Mouse (Mus musculus): ENCODE results near the gene Naif1. TPM values are rescaled to one million over a fixed set of nuclear protein-coding genes. Genes with fewer than 3 reads are reported as not detected.

The Naif1 gene
- total and polyA plus RNA-seq, 3 experiments, result 2.7 to 6.5 (median 3.5) TPM

DNA sequence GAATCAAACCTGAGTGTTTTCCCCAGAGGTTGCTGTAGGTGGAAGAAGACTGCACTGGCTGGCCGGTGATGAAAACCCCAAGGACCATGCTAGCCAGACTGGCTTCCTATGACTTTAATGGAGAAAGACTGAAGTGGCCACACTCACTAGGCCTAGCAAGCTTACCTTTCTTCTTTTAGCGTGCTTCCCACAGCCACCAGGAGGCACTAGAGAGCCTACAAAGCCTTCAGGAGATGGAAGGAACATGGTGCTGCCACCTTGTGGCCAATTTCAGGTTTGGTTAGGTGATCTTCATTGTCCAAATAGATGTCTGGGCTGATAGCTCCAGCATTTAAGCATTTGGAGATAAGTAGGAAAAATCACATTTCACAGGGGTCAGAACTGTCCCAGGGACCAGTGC, 45.6 kb upstream of the Naif1 start (continued):
- peak; percentile 12; the same call in 1 of the 2 replicates for TF ChIP-seq MAX (IDR thresholded peaks at IDR 0.05; ENCODE audit: low read length)
- no peak for TF ChIP-seq CHD1 (IDR thresholded peaks at IDR 0.05; ENCODE audit: low read depth, low read length)
- TF ChIP-seq MAZ (IDR thresholded peaks at IDR 0.05; ENCODE audit: low read depth, low read length), result no peak
- TF ChIP-seq MEF2A (IDR thresholded peaks at IDR 0.05; ENCODE audit: borderline replicate concordance, low read depth, low read length), result 0 out of 2 replicates have a peak, but pooled peaks have one; percentile 30
- no peak for TF ChIP-seq USF1 (IDR thresholded peaks at IDR 0.05; ENCODE audit: low read depth, low read length)
- no peak for TF ChIP-seq ZKSCAN1 (IDR thresholded peaks at IDR 0.05; ENCODE audit: borderline replicate concordance, low read depth, low read length)
- no peak for TF ChIP-seq MAFK (IDR thresholded peaks at IDR 0.05; ENCODE audit: insufficient replicate concordance, low read length)
- no peak for TF ChIP-seq POLR2A (IDR thresholded peaks at IDR 0.05; ENCODE audit: low read depth, low read length)
- peak; percentile 31; the same call in 1 of the 2 replicates for TF ChIP-seq NRF1 (IDR thresholded peaks at IDR 0.05; ENCODE audit: low read depth, low read length)

DNA sequence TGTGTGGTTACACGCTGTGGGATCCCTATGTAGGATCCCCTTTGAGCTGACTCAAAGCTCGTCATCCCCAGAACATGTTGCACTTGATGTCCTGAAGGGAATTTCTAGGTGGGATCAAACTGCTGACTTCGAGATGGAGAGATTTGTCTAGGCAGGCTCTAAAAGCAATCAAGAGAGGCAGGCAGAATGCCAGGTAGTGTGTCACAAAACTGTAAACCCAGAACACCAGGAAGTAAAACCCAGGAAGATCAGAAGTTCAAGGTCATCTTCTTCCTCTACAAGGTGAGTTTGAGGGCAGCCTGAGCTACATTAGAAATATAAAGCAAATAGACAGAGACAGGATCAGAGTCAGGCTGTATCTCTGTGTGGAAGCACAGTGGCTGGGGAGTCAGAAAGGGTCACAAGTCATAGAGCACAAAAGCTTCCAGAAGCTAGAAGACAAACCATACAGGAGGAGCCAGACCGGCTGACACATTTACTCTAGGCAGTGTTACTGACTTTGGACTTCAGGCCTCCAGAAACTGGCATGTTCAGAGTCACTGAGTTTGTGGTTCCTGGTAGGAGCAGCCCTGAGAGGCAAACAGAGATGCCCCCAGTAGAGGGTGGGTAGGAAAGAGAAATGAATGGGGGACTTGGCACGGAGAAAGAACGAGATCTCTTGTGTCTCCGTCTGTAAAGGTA, 43.0 kb upstream of the Naif1 start:
- in situ Hi-C loops (cut with MboI; ENCODE audit: low pct_ligation_motif_present, low pct_unique_long_range_greater_than_20kb, low sequenced_read_pairs), result no loop called here
- Histone ChIP-seq H3K4me2 (ENCODE audit: insufficient read depth, low read depth, poor library complexity, severe bottlenecking) (no peak overlapping the region), H3K79me2 (replicated peaks; ENCODE audit: control insufficient read depth, extremely low read depth, insufficient read depth, poor library complexity, severe bottlenecking) (no peaks in the 10 kb centered on the region)

DNA sequence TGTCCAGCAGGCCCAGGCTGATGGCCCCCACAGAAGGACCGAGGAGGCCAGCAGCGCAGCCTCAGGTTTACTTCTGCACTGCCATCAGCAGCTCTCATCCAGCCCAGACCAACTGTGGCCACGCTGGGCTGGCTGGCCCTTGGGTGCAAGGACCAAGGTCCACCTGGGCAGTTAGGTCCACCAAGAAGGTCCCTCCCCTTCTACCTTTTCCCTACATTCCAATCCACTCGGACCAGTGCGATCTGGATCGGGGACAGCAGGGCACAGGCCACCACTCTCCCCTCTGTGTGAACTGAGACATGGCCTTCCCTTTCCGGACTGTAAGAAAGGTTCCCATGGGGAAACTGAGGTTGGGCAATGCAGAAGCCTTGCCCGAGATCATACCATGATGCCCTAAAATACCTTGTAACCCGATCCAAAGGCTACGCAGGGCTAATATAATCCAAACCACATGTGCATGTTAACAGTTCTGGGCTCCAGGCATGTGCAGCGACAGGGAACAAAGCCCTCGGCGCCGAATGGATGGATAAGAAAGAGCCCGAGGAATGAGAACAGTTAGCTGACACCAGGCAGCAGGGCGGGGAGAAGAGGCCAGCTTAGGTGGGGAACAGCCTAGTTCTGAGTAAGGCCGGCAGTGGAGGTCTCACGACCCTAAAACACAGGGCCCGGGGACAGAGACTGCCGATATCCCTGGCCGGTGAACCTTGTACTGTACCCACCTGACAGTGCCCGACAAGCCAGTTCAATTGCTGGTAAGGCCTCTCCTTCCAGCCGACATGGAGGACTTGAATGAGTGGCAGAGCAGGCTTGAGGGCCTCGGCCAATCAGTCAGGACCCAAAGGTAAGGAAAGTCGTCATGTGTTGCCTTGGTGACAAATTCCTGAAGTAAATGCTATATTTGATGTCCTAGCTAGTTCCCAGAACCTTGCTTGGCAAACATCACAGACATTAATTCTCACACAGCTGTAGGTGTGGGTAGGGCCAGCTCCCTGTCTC, 41.5 kb upstream of the Naif1 start:
- no peaks in the 10 kb centered on the region for H3K79me2 ChIP-seq (replicated peaks; ENCODE audit: control insufficient read depth, extremely low read depth, insufficient read depth, poor library complexity, severe bottlenecking)
- H3K4me3 ChIP-seq (replicated peaks in 1 of 3; ENCODE audit: low read depth in 2 of 3, low read length in 2 of 3, poor library complexity in 1 of 3), result no peak overlapping the region
- peaks cover 0 to 5% of the 10 kb centered on the region in 2 experiments for H3K36me3 ChIP-seq (replicated peaks in 1 of 2; ENCODE audit: control insufficient read depth in 1 of 2, insufficient read depth in 1 of 2, low read length in 1 of 2)
- TF ChIP-seq MAZ (IDR thresholded peaks at IDR 0.05; ENCODE audit: low read depth, low read length), result no peak
- TF ChIP-seq CHD1 (IDR thresholded peaks at IDR 0.05; ENCODE audit: low read depth, low read length), result no peak
- no peak for TF ChIP-seq POLR2A (IDR thresholded peaks at IDR 0.05; ENCODE audit: low read depth, low read length)
- TF ChIP-seq ZMIZ1 (IDR thresholded peaks at IDR 0.05; ENCODE audit: low read depth, low read length), result no peak
- TF ChIP-seq NELFE (IDR thresholded peaks at IDR 0.05; ENCODE audit: low read depth, low read length), result no peak
- no peak for TF ChIP-seq GABPA (IDR thresholded peaks at IDR 0.05; ENCODE audit: insufficient replicate concordance, low read depth, low read length)
- TF ChIP-seq MAX (IDR thresholded peaks at IDR 0.05; ENCODE audit: low read length), result no peak
- in situ Hi-C loops (cut with MboI; ENCODE audit: low pct_ligation_motif_present, low pct_unique_long_range_greater_than_20kb, low sequenced_read_pairs) (no loop called here), dilution Hi-C loops (cut with MboI; ENCODE audit: extremely low pct_ligation_motif_present, extremely low pct_unique_long_range_greater_than_20kb, low sequenced_read_pairs) (no loop called here)
- no peak overlapping the region for H3K9ac ChIP-seq (ENCODE audit: insufficient read depth, low read depth)
- H3K4me2 ChIP-seq (ENCODE audit: insufficient read depth, low read depth, poor library complexity, severe bottlenecking), result no peak overlapping the region
- DNase-seq (ENCODE audit: extremely low read depth), result no peak
- H3K27ac ChIP-seq (ENCODE audit: insufficient read depth, low read depth), result no peak overlapping the region
- no peaks in the 10 kb centered on the region for H3K9me3 ChIP-seq (replicated peaks; ENCODE audit: low read length)
- H3K27me3 ChIP-seq (replicated peaks), result no peaks in the 10 kb centered on the region
- no peaks in the 10 kb centered on the region for H3K4me1 ChIP-seq (ENCODE audit: control insufficient read depth in 1 of 2, insufficient read depth in 2 of 2)

More for the DNA sequence above, 43.0 kb upstream of the Naif1 start:
- Histone ChIP-seq H3K9ac (ENCODE audit: insufficient read depth, low read depth) (no peak overlapping the region), H3K4me1 (ENCODE audit: control insufficient read depth in 1 of 2, insufficient read depth in 2 of 2) (no peaks in the 10 kb centered on the region), H3K27ac (ENCODE audit: insufficient read depth, low read depth) (no peak overlapping the region), H3K36me3 (replicated peaks in 1 of 2; ENCODE audit: control insufficient read depth in 1 of 2, insufficient read depth in 1 of 2, low read length in 1 of 2) (peaks cover 4 to 15% of the 10 kb centered on the region in 2 experiments), H3K4me3 (replicated peaks in 1 of 3; ENCODE audit: low read depth in 2 of 3, low read length in 2 of 3, poor library complexity in 1 of 3) (no peak overlapping the region), H3K9me3 (replicated peaks; ENCODE audit: low read length) (no peaks in the 10 kb centered on the region), H3K27me3 (replicated peaks) (no peaks in the 10 kb centered on the region)
- dilution Hi-C loops (cut with MboI; ENCODE audit: extremely low pct_ligation_motif_present, extremely low pct_unique_long_range_greater_than_20kb, low sequenced_read_pairs), result no loop called here
- no peak for TF ChIP-seq RAD21 (IDR thresholded peaks at IDR 0.05; ENCODE audit: low read depth, low read length)
- TF ChIP-seq USF1 (IDR thresholded peaks at IDR 0.05; ENCODE audit: low read depth, low read length), result no peak
- no peak for TF ChIP-seq SMC3 (IDR thresholded peaks at IDR 0.05; ENCODE audit: low read depth, low read length)
- TF ChIP-seq IRF4 (IDR thresholded peaks at IDR 0.05; ENCODE audit: low read depth, low read length), result no peak
- no peak for TF ChIP-seq HCFC1 (IDR thresholded peaks at IDR 0.05; ENCODE audit: low read depth, low read length)
- no peak for TF ChIP-seq RCOR1 (conservative IDR thresholded peaks at IDR 0.05; ENCODE audit: low read depth, low read length)
- no peak for TF ChIP-seq NRF1 (IDR thresholded peaks at IDR 0.05; ENCODE audit: low read depth, low read length)
- no peak for TF ChIP-seq ETS1 (conservative IDR thresholded peaks at IDR 0.05; ENCODE audit: low read depth, low read length)
- TF ChIP-seq JUN (IDR thresholded peaks at IDR 0.05; ENCODE audit: insufficient read depth, low read depth, low read length), result no peak
- no peak for TF ChIP-seq BHLHE40 (IDR thresholded peaks at IDR 0.05; ENCODE audit: low read depth, low read length)
- DNase-seq (ENCODE audit: extremely low read depth), result no peak

Data from CH12.LX (cell line).